Mouse (Mus musculus): ENCODE measurements around the gene Gpr156. TPM values are rescaled to one million over a fixed set of nuclear protein-coding genes. Genes with fewer than 3 reads are reported as not detected.

Gpr156 gene
- polyA plus RNA-seq, 1 experiment from 2014 or later = 0.66 TPM

DNA sequence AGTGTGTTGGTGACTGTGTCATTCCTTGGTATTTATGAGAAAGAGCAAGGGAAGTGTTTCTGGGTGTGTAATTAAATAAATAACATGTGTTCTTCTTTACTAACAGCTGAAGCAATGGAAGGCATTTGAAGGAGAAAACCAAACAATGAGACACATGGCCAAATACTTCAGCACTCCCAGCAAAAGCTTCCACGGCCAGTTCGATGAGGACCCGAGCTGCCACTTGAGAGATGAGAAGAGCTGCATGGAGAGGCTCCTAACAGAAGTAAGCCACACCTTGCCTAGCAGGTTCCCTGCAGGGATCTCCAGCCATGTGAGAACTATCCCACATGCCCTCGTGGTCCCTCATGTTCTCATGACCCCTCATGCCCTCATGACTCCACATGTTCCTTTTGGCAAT is 81.5 kb downstream of the Gpr156 start:
- Histone ChIP-seq H3K9ac (ENCODE audit: low read depth, low read length) (no peak overlapping the region), H3K36me3 (ENCODE audit: control insufficient read depth, insufficient read depth, low read length) (no peaks in the 10 kb centered on the region), H3K4me1 (ENCODE audit: control insufficient read depth, insufficient read depth, low read length) (no peaks in the 10 kb centered on the region), H3K27me3 (ENCODE audit: control insufficient read depth, insufficient read depth, low read length) (no peaks in the 10 kb centered on the region), H3K4me3 (ENCODE audit: low read depth, low read length) (no peak overlapping the region), H3K4me2 (no peak overlapping the region), H3K9me3 (replicated peaks; ENCODE audit: control insufficient read depth, low read length) (no peaks in the 10 kb centered on the region), H3K27ac (ENCODE audit: low read depth, low read length) (no peak overlapping the region)
- ATAC-seq (replicated peaks; ENCODE audit: insufficient number of reproducible peaks, low FRiP score, low TSS enrichment) = no peak
- WGBS (ENCODE audit: insufficient replicate concordance) = 51% methylated on average over 4 of the region's 4 CpGs

GRCm38 (mm10) chr16:37999762-38000161 is 83.5 kb downstream of the Gpr156 start:
- H3K36me3 ChIP-seq (ENCODE audit: control insufficient read depth, insufficient read depth, low read length) = no peaks in the 10 kb centered on the region
- H3K27me3 ChIP-seq (ENCODE audit: control insufficient read depth, insufficient read depth, low read length) = no peaks in the 10 kb centered on the region
- no peak for ATAC-seq (replicated peaks; ENCODE audit: insufficient number of reproducible peaks, low FRiP score, low TSS enrichment)
- H3K4me3 ChIP-seq (ENCODE audit: low read depth, low read length) = no peak overlapping the region
- WGBS (ENCODE audit: insufficient replicate concordance) = 81% methylated on average over 1 of the region's 1 CpGs
- H3K9me3 ChIP-seq (replicated peaks; ENCODE audit: control insufficient read depth, low read length) = no peaks in the 10 kb centered on the region
- H3K4me2 ChIP-seq = no peak overlapping the region
- no peak overlapping the region for H3K27ac ChIP-seq (ENCODE audit: low read depth, low read length)
- H3K9ac ChIP-seq (ENCODE audit: low read depth, low read length) = no peak overlapping the region
- H3K4me1 ChIP-seq (ENCODE audit: control insufficient read depth, insufficient read depth, low read length) = no peaks in the 10 kb centered on the region

DNA sequence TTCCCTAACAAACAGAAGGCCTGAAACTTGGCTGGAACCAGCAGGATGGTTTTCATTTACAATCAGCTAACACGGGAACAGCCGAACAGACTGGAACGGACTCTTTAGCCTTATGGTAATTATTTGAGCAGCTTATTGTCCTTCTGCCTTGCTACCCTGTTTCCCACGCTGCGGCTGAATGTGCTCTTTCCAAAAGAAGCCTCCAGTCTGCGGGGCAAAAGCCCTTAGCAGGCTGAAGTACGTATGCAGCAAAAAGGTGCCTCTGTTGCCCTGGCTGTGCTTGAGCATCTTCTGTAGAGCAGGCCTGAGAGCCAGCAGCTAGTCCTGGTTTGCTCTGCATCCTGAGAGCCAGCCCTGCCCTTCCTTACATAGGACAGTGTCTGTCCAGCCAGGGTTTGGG is 83.9 kb downstream of the Gpr156 start:
- WGBS (ENCODE audit: insufficient replicate concordance) = 75% methylated on average over 7 of the region's 7 CpGs
- ATAC-seq (replicated peaks; ENCODE audit: insufficient number of reproducible peaks, low FRiP score, low TSS enrichment) = no peak
- Histone ChIP-seq H3K4me1 (ENCODE audit: control insufficient read depth, insufficient read depth, low read length) (no peaks in the 10 kb centered on the region), H3K27ac (ENCODE audit: low read depth, low read length) (no peak overlapping the region), H3K4me3 (ENCODE audit: low read depth, low read length) (no peak overlapping the region), H3K36me3 (ENCODE audit: control insufficient read depth, insufficient read depth, low read length) (no peaks in the 10 kb centered on the region), H3K9me3 (replicated peaks; ENCODE audit: control insufficient read depth, low read length) (no peaks in the 10 kb centered on the region), H3K9ac (ENCODE audit: low read depth, low read length) (no peak overlapping the region), H3K27me3 (ENCODE audit: control insufficient read depth, insufficient read depth, low read length) (no peaks in the 10 kb centered on the region), H3K4me2 (no peak overlapping the region)

DNA sequence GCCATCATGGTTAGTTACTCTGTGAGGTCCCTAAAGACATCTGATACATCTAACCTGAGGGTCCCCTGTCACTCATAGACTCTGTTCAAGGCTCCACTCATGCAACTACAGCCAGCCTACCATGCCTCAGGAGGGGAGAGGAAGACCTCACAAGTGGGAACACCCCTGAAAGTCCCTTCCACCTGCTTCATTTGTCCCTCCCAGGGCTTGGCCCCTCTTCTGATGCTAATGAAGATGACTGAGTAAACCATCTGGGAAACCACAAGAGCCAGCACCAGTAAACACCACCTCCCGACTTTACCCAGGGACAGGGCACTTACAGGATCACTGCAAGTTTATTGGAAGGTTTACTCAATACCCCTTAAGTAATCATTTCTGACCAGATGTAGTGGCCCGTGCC is 85.5 kb downstream of the Gpr156 start:
- Histone ChIP-seq H3K27ac (ENCODE audit: low read depth, low read length) (no peak overlapping the region), H3K4me1 (ENCODE audit: control insufficient read depth, insufficient read depth, low read length) (no peaks in the 10 kb centered on the region), H3K9me3 (replicated peaks; ENCODE audit: control insufficient read depth, low read length) (no peaks in the 10 kb centered on the region), H3K4me2 (no peak overlapping the region), H3K4me3 (ENCODE audit: low read depth, low read length) (no peak overlapping the region), H3K27me3 (ENCODE audit: control insufficient read depth, insufficient read depth, low read length) (no peaks in the 10 kb centered on the region), H3K9ac (ENCODE audit: low read depth, low read length) (no peak overlapping the region), H3K36me3 (ENCODE audit: control insufficient read depth, insufficient read depth, low read length) (no peaks in the 10 kb centered on the region)
- no peak for ATAC-seq (replicated peaks; ENCODE audit: insufficient number of reproducible peaks, low FRiP score, low TSS enrichment)
- WGBS (ENCODE audit: insufficient replicate concordance) = 60% methylated on average over 2 of the region's 2 CpGs

DNA sequence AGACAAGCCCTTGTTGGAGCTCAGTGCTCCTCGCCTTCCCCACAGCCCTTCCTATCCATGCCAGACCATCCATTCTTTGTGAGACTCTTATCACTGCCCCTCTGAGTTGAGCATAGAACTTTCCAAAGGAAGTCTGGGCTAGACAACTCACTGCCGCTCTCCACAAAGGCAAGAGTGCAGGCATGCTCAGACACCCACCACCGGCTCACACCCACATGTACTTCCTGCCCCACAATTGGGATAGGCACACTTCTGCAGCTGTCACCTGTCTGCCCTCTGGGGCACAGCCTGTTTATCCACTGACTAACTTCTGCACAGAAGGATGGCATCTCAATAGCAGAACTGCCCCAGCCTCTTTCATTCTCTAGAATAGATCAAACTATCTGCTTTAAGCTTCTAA is 86.2 kb downstream of the Gpr156 start:
- H3K4me3 ChIP-seq (ENCODE audit: low read depth, low read length) = no peak overlapping the region
- no peak overlapping the region for H3K4me2 ChIP-seq
- no peaks in the 10 kb centered on the region for H3K36me3 ChIP-seq (ENCODE audit: control insufficient read depth, insufficient read depth, low read length)
- no peaks in the 10 kb centered on the region for H3K9me3 ChIP-seq (replicated peaks; ENCODE audit: control insufficient read depth, low read length)
- H3K4me1 ChIP-seq (ENCODE audit: control insufficient read depth, insufficient read depth, low read length) = no peaks in the 10 kb centered on the region
- no peak; the same call in 1 of the 2 replicates for ATAC-seq (replicated peaks; ENCODE audit: insufficient number of reproducible peaks, low FRiP score, low TSS enrichment)
- no peaks in the 10 kb centered on the region for H3K27me3 ChIP-seq (ENCODE audit: control insufficient read depth, insufficient read depth, low read length)
- H3K9ac ChIP-seq (ENCODE audit: low read depth, low read length) = no peak overlapping the region
- 44% methylated on average over 3 of the region's 3 CpGs for WGBS (ENCODE audit: insufficient replicate concordance)
- H3K27ac ChIP-seq (ENCODE audit: low read depth, low read length) = no peak overlapping the region

DNA sequence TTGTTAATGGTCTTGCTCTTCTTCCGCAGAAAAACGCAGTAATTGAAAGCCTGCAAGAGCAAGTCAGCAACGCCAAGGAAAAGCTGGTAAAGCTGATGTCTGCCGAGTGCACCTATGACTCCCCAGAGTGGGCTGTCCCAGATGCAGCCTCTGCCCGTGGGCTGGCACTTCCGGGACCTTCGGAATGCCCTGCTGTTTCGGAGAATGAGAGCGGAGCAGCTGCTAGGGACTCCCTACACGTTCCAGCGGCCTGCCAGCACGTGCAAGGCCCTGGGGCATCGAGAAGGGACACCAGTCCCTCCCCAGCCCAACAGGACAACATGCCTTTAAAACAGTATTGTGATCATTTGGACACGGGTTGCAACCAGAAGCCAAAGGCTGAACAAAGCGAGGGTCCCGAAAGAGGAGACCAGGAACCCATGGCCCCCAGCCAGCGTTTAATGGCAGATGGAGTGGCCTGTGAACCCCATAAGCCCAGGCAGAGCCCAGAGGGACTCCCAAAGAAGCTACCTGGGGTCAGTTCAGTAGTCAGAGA is 88.3 kb downstream of the Gpr156 start:
- 80% methylated on average over 17 of the region's 17 CpGs for WGBS (ENCODE audit: insufficient replicate concordance)
- no peaks in the 10 kb centered on the region for H3K4me1 ChIP-seq (ENCODE audit: control insufficient read depth, insufficient read depth, low read length)
- H3K4me2 ChIP-seq = no peak overlapping the region
- no peak overlapping the region for H3K9ac ChIP-seq (ENCODE audit: low read depth, low read length)
- no peak for ATAC-seq (replicated peaks; ENCODE audit: insufficient number of reproducible peaks, low FRiP score, low TSS enrichment)
- H3K27me3 ChIP-seq (ENCODE audit: control insufficient read depth, insufficient read depth, low read length) = no peaks in the 10 kb centered on the region
- H3K9me3 ChIP-seq (replicated peaks; ENCODE audit: control insufficient read depth, low read length) = no peaks in the 10 kb centered on the region
- no peak overlapping the region for H3K4me3 ChIP-seq (ENCODE audit: low read depth, low read length)
- H3K27ac ChIP-seq (ENCODE audit: low read depth, low read length) = no peak overlapping the region
- H3K36me3 ChIP-seq (ENCODE audit: control insufficient read depth, insufficient read depth, low read length) = no peaks in the 10 kb centered on the region

DNA sequence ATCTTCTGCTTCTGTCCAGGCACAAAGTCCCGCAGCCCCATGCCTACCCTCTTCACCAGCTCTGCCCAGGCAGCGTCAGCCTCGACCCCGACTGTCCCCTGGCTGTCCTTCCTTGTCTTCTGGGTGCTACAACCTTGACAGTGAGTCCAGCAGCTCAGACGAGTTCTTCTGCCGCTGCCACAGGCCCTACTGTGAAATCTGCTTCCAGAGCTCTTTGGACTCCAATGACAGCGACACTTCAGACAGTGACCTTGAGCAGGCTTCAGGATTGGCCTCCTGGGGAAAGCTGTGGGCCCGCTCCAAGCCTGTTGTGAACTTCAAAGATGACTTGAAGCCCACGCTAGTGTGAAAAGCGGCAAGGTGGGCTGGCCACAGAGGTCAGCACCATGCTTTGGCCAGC is 89.2 kb downstream of the Gpr156 start:
- H3K27me3 ChIP-seq (ENCODE audit: control insufficient read depth, insufficient read depth, low read length) = no peaks in the 10 kb centered on the region
- no peak overlapping the region for H3K4me3 ChIP-seq (ENCODE audit: low read depth, low read length)
- H3K36me3 ChIP-seq (ENCODE audit: control insufficient read depth, insufficient read depth, low read length) = no peaks in the 10 kb centered on the region
- no peaks in the 10 kb centered on the region for H3K4me1 ChIP-seq (ENCODE audit: control insufficient read depth, insufficient read depth, low read length)
- H3K9me3 ChIP-seq (replicated peaks; ENCODE audit: control insufficient read depth, low read length) = no peaks in the 10 kb centered on the region
- no peak overlapping the region for H3K4me2 ChIP-seq
- H3K9ac ChIP-seq (ENCODE audit: low read depth, low read length) = no peak overlapping the region
- 57% methylated on average over 10 of the region's 10 CpGs for WGBS (ENCODE audit: insufficient replicate concordance)
- no peak overlapping the region; the same call in 1 of the 2 replicates for H3K27ac ChIP-seq (ENCODE audit: low read depth, low read length)
- ATAC-seq (replicated peaks; ENCODE audit: insufficient number of reproducible peaks, low FRiP score, low TSS enrichment) = no peak

- Histone ChIP-seq H3K4me3 (ENCODE audit: low read depth, low read length) (no peak overlapping the region), H3K36me3 (ENCODE audit: control insufficient read depth, insufficient read depth, low read length) (no peaks in the 10 kb centered on the region), H3K9ac (ENCODE audit: low read depth, low read length) (no peak overlapping the region), H3K27ac (ENCODE audit: low read depth, low read length) (no peak overlapping the region), H3K4me2 (no peak overlapping the region), H3K9me3 (replicated peaks; ENCODE audit: control insufficient read depth, low read length) (no peaks in the 10 kb centered on the region), H3K4me1 (ENCODE audit: control insufficient read depth, insufficient read depth, low read length) (no peaks in the 10 kb centered on the region), H3K27me3 (ENCODE audit: control insufficient read depth, insufficient read depth, low read length) (no peaks in the 10 kb centered on the region)
- 82% methylated on average over 5 of the region's 5 CpGs for WGBS (ENCODE audit: insufficient replicate concordance)
- ATAC-seq (replicated peaks; ENCODE audit: insufficient number of reproducible peaks, low FRiP score, low TSS enrichment) = no peak
Measured at GRCm38 (mm10) chr16:38008371-38008770, 92.1 kb downstream of the Gpr156 start.

- no peak for ATAC-seq (replicated peaks; ENCODE audit: insufficient number of reproducible peaks, low FRiP score, low TSS enrichment)
- H3K9me3 ChIP-seq (replicated peaks; ENCODE audit: control insufficient read depth, low read length) = no peaks in the 10 kb centered on the region
- no peak overlapping the region for H3K4me2 ChIP-seq
- 70% methylated on average over 14 of the region's 14 CpGs for WGBS (ENCODE audit: insufficient replicate concordance)
- no peak overlapping the region for H3K9ac ChIP-seq (ENCODE audit: low read depth, low read length)
- H3K27ac ChIP-seq (ENCODE audit: low read depth, low read length) = no peak overlapping the region
- no peaks in the 10 kb centered on the region for H3K36me3 ChIP-seq (ENCODE audit: control insufficient read depth, insufficient read depth, low read length)
- H3K27me3 ChIP-seq (ENCODE audit: control insufficient read depth, insufficient read depth, low read length) = no peaks in the 10 kb centered on the region
- no peaks in the 10 kb centered on the region for H3K4me1 ChIP-seq (ENCODE audit: control insufficient read depth, insufficient read depth, low read length)
- no peak overlapping the region for H3K4me3 ChIP-seq (ENCODE audit: low read depth, low read length)
Measured at GRCm38 (mm10) chr16:38009041-38009825, 92.9 kb downstream of the Gpr156 start.

Measured in heart, embryonic 11.5 days (tissue).